Mouse (Mus musculus) heart, adult 2 months (tissue): ENCODE measurements around the gene Tstd2. TPM values are rescaled to one million over a fixed set of nuclear protein-coding genes. Genes with fewer than 3 reads are reported as not detected.

ENCODE experiments used
- DNase-seq, 2 experiments: peaks; one replicate each; pipeline ENCODE4 v3.0.0; 2021
- H3K27ac ChIP-seq: fragments of 200-600 bp; 2 replicates; pipeline ENCODE4 v1.8.1; 2022
- H3K27me3 ChIP-seq: fragments of 200-500 bp; 2 replicates; pipeline ENCODE4 v1.6.1; 2012; ENCODE audit warnings: mild to moderate bottlenecking, low read length, inconsistent platforms, mixed read lengths; ENCODE audit not compliant: control insufficient read depth, insufficient read depth
- H3K36me3 ChIP-seq: fragments of 200-500 bp; 2 replicates; pipeline ENCODE4 v1.6.1; 2012; ENCODE audit warnings: low read length, inconsistent platforms; ENCODE audit not compliant: control insufficient read depth, insufficient read depth
- H3K4me1 ChIP-seq: fragments of 200-500 bp; 2 replicates; pipeline ENCODE4 v1.6.1; 2011; ENCODE audit warnings: low read length; ENCODE audit not compliant: control insufficient read depth, insufficient read depth
- H3K4me3 ChIP-seq: fragments of 200-600 bp; 2 replicates; pipeline ENCODE4 v1.8.1; 2022
- H3K79me2 ChIP-seq: fragments of 200-500 bp; replicated peaks from 2 replicates; pipeline ENCODE4 v1.6.1; 2012; ENCODE audit warnings: mild to moderate bottlenecking, inconsistent platforms, low read length, moderate library complexity, mixed read lengths; ENCODE audit not compliant: control insufficient read depth, insufficient read depth
- H3K9ac ChIP-seq: fragments of 200-500 bp; 2 replicates; pipeline ENCODE4 v1.6.1; 2012; ENCODE audit warnings: low read depth, mild to moderate bottlenecking, control low read depth, inconsistent platforms, low read length, mixed read lengths
- CTCF ChIP-seq: fragments of 200-600 bp; IDR thresholded peaks from 2 replicates; pipeline ENCODE4 v1.8.1; 2022; ENCODE audit warnings: antibody characterized with exemption, mild to moderate bottlenecking, moderate library complexity
- EP300 ChIP-seq: fragments of 200-500 bp; IDR thresholded peaks from 2 replicates; pipeline ENCODE4 v1.6.1; 2011; ENCODE audit warnings: low read depth, low read length, control low read depth; ENCODE audit not compliant: insufficient read depth
- POLR2A ChIP-seq: fragments of 200-500 bp; IDR thresholded peaks from 2 replicates; pipeline ENCODE4 v1.6.1; 2011; ENCODE audit warnings: mild to moderate bottlenecking, low read depth, low read length, control low read depth; ENCODE audit not compliant: insufficient read depth
- WGBS: fragments of 180-500 bp; shearing (Covaris S2); methylation state at CpG from one replicate; pipeline ENCODE4 v1.1.7; 2018; 5-methylcytosine and 5-hydroxymethylcytosine counted together
- intact Hi-C: fragments of 180-260 bp; cut with DNase I; formaldehyde crosslinking; loops from one replicate; pipeline ENCODE4 v1.15.1; 2025
- polyA plus RNA-seq: library from polyadenylated mRNA; depleted of rRNA; stranded (reverse); fragments of >200 nt; gene quantifications from 2 replicates; pipeline ENCODE4 v1.2.3, GENCODE M21; 2012
- total RNA-seq, 2 experiments: library from RNA; stranded (reverse); gene quantifications; 2 replicates each; pipeline ENCODE4 v1.2.3; 2021

Tstd2 gene
- total and polyA plus RNA-seq, 3 experiments = 9.2 to 14.9 (median 13.4) TPM

DNA sequence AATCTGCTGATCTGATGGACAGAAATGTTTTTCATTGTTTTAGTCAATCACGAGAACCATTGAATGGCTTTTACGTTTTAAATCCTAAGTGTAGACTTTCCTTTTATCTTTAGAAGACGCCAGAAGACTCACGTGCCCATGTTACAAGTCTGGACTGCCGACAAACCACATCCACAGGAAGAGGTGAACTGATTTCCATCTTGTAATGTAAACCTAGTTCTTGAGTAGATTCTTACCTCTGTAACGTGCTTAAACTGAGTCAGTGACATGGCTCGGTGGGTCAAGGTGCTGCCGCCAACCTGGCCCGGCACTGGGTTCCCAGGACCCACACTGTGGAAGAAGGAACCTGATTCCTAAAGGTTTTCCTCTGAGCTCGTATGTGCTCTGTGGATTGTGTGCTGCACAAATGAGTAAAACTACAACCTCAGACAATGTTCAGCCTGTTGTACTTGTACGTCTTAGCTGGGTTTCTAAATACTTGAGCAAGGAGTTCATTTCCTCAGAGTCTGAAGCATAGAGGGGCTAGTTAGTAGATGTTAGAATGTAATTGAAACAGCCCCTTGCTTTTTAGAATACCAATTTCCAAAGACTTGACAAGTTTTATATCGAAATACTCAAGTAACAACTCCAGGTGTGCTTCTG is 13.5 kb upstream of the Tstd2 start:
- DNase-seq = no peak
- no peaks in the 10 kb centered on the region for H3K27me3 ChIP-seq
- no peak for TF ChIP-seq POLR2A
- no peak for TF ChIP-seq CTCF
- no peak for TF ChIP-seq EP300
- intact Hi-C loops = no loop called here
- no peaks in the 10 kb centered on the region for H3K4me1 ChIP-seq
- 90% methylated on average over 12 of the region's 12 CpGs for WGBS
- peaks cover 2% of the 10 kb centered on the region for H3K36me3 ChIP-seq
- no peaks in the 10 kb centered on the region for H3K79me2 ChIP-seq
- H3K9ac ChIP-seq = no peak overlapping the region
- H3K4me3 ChIP-seq = no peak overlapping the region
- H3K27ac ChIP-seq = no peak overlapping the region

DNA sequence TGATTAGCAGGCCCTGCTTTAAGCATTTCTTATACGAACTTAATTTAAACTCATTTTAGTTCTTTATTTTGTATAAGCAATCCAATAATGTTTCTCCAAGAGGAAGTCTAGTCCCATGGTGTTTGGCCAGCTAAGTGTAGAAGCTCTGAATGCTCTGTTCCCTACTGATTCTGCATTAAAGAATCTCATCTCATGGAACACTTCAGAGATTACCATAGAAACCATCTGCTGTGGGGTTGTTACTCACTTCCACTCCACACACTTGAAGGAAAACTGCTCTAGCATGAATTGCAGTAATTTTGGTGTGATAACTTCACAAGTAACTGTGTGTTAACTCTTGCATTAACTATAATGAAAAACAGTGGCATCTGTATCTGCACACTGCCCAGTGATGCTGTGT is 8.4 kb upstream of the Tstd2 start:
- Histone ChIP-seq H3K9ac (no peak overlapping the region), H3K27ac (no peak overlapping the region), H3K4me3 (no peak overlapping the region), H3K27me3 (no peaks in the 10 kb centered on the region), H3K4me1 (no peaks in the 10 kb centered on the region), H3K36me3 (peaks cover 2% of the 10 kb centered on the region; the same call in 1 of the 2 replicates), H3K79me2 (peaks cover 4% of the 10 kb centered on the region)
- WGBS = 84% methylated on average over 1 of the region's 1 CpGs
- intact Hi-C loops = no loop called here
- DNase-seq = no peak
- TF ChIP-seq CTCF (no peak), POLR2A (no peak), EP300 (no peak)

DNA sequence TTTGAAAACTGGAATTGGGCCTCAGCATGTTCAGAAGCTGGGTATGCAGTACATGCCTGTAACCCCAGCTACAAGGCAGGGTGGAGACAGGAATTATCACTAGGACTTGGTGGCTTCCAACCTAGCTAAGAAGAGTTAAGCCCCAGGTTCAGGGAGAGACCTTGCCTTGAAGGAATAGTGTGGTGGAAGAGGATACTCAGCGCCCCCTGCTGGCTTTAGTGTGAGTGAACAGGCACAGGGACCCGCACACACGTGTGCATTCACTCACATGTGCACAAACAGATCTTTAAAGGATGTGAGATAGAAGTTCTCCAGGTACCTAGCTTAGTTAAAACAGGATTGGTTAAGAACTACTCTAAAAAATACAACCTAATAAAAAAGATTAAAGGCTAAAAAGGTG is 5.8 kb upstream of the Tstd2 start:
- Histone ChIP-seq H3K36me3 (peaks cover 2% of the 10 kb centered on the region; the same call in 1 of the 2 replicates), H3K4me3 (no peak overlapping the region), H3K9ac (no peak overlapping the region), H3K79me2 (peaks cover 10% of the 10 kb centered on the region), H3K4me1 (peaks cover 3% of the 10 kb centered on the region), H3K27ac (no peak overlapping the region), H3K27me3 (no peaks in the 10 kb centered on the region)
- intact Hi-C loops = loop anchor here (5.0 kb wide), 1 partner anchor 233 kb away; no protein-coding TSS in a partner anchor
- WGBS = 71% methylated on average over 3 of the region's 3 CpGs
- DNase-seq = no peak
- no peak for TF ChIP-seq EP300
- TF ChIP-seq CTCF = peak; percentile 54

DNA sequence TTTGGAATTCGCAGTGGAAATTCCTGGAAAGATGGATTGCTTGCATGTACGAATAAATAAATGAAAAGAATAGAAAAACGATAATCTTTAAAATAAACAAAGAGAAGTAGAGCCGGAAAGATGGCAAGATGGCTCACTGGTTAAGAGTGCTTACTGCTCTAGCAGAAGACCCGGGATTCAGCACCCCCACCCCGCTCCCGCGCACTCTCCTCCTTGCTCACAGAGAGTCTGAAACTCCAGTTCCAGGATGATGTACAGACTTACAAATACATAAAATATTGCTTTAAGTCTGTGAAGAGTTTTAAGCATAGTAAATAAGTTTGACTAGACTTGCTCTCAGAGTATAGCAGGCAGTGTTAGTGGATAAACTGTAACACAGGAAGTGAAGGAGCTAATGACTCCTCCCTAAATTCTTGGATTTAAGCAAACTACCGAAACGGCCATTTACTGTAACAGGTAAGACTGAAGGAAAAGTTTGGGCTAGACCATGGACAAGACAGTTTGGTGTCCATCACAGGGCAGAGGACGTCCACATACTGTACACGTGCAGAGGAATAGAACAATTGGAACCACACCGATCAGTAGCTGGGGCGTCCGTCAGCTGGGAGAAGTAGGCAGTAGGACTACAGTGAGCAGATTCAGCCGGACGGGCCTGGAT is 736 bp downstream of the Tstd2 start:
- peak overlapping the region; percentile 98 for H3K27ac ChIP-seq
- H3K4me3 ChIP-seq = peak overlapping the region; percentile 90
- WGBS = 6% methylated on average over 17 of the region's 17 CpGs
- no peaks in the 10 kb centered on the region; the same call in 1 of the 2 replicates for H3K36me3 ChIP-seq
- intact Hi-C loops = loop anchor here (2.0 kb wide), 1 partner anchor 251 kb away; the partner anchor contains the start of gene Trmo
- peaks cover 3% of the 10 kb centered on the region for H3K4me1 ChIP-seq
- no peak for DNase-seq
- no peaks in the 10 kb centered on the region for H3K27me3 ChIP-seq
- peaks cover 8% of the 10 kb centered on the region for H3K79me2 ChIP-seq
- H3K9ac ChIP-seq = peak overlapping the region; percentile 98
- TF ChIP-seq EP300 = no peak
- TF ChIP-seq CTCF = no peak

DNA sequence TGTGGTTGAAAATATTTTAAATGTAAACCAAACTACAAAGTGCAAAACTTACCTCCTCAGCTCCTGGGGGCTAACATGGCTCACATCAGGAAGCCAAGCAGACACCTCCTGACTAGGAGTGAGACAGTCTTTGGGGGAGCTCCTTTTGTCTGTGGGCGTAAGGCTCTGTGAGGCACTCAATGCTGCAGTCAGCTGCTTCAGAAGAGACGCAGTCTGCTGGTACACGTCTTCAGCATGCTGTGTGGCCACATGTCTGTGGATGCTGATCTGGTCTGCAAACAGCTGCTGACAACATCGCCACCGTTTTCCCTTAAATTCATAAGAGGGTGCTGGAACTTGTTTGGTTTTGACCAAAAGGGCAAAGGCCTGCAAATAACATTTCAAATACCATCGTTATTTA is 6.7 kb downstream of the Tstd2 start:
- Histone ChIP-seq H3K27me3 (no peaks in the 10 kb centered on the region), H3K4me3 (no peak overlapping the region), H3K36me3 (no peaks in the 10 kb centered on the region), H3K9ac (no peak overlapping the region), H3K79me2 (no peaks in the 10 kb centered on the region), H3K4me1 (no peaks in the 10 kb centered on the region), H3K27ac (no peak overlapping the region)
- intact Hi-C loops = no loop called here
- no peak for DNase-seq
- 91% methylated on average over 6 of the region's 6 CpGs for WGBS
- TF ChIP-seq POLR2A (no peak), EP300 (no peak), CTCF (no peak)

DNA sequence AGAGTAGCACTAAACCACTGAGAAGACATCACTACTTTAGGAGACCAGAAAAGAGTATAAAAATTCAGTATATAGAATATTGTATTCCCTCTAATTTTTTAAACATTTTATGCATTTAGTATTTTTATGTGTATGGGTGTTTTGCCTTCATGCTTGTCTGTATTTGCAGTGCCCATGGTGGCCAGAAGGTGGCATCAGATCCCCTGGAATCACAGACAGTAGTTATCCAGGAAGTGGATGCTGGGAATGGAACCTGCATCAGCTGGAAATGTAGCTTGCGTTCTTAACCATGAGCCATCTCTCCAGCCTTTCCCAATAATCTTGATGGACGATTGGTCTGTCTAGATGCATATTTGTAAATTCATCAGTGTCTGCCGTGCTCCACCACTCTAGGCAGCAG is 8.3 kb downstream of the Tstd2 start:
- intact Hi-C loops = no loop called here
- H3K4me1 ChIP-seq = no peaks in the 10 kb centered on the region
- no peaks in the 10 kb centered on the region for H3K36me3 ChIP-seq
- H3K4me3 ChIP-seq = no peak overlapping the region
- H3K9ac ChIP-seq = no peak overlapping the region
- H3K27me3 ChIP-seq = no peaks in the 10 kb centered on the region
- 81% methylated on average over 3 of the region's 3 CpGs for WGBS
- TF ChIP-seq CTCF (peak; percentile 83), EP300 (no peak)
- peak; percentile 37 to 57 for DNase-seq
- no peaks in the 10 kb centered on the region for H3K79me2 ChIP-seq
- H3K27ac ChIP-seq = no peak overlapping the region
